Mouse (Mus musculus): ENCODE measurements around the gene Odf3b. TPM values are rescaled to one million over a fixed set of nuclear protein-coding genes. Genes with fewer than 3 reads are reported as not detected.

Odf3b gene
- polyA plus RNA-seq, 1 experiment = not detected

DNA sequence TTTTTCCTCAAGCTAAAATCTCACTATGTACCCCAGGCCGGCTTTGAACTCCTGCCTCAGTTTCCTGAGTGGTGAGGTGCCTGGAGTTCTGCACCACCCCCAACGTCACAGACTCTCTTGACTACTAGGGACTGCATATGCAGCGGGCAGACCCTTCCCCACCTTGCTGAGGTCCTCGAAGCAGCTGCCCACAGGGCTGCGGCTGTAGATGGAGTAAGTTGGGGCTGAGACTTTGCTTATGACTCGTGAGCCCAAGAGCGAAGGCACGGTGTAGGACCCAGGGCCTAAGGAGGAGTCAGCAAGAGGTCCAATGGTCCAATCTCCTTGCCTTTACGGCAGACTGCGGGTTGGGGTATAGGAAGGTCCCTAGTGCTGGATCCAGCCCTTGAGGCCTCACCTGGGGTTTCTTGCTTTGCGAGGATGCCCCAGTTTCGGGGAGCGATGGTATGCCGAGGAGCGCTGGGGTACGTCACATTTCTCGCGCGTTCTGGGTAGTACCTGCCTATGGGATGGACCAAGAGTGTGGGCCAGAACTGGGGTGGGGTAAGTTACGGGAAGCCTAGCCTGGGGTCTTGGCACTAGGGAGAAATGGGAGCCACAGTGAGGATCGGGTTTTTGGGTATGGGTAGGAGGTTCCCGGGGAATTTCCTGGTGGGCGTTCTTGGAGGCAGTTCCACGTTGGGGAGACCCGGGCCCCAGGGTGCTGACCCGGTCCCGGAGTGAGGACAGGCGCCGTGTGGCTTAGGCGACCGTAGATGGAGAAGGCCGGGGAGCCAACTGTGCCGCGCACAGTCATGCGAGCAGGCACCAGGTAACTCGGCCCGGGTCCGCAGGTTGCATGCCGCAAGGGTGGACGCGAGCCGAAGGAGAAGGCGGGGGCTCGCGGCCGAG is 899 bp downstream of the Odf3b start:
- H3K27ac ChIP-seq (ENCODE audit: insufficient read depth, low read length) = no peak overlapping the region
- peak overlapping the region; percentile 19; the same call in 1 of the 2 replicates for H3K4me3 ChIP-seq (ENCODE audit: insufficient read depth, low read length)
- H3K4me1 ChIP-seq (ENCODE audit: control insufficient read depth, insufficient read depth, low read length) = no peaks in the 10 kb centered on the region; the same call in 1 of the 2 replicates
- TF ChIP-seq POLR2A (IDR thresholded peaks at IDR 0.05; ENCODE audit: low read depth, low read length) = no peak
- no peak for TF ChIP-seq CTCF (IDR thresholded peaks at IDR 0.05; ENCODE audit: borderline replicate concordance, insufficient read depth, low read length)

DNA sequence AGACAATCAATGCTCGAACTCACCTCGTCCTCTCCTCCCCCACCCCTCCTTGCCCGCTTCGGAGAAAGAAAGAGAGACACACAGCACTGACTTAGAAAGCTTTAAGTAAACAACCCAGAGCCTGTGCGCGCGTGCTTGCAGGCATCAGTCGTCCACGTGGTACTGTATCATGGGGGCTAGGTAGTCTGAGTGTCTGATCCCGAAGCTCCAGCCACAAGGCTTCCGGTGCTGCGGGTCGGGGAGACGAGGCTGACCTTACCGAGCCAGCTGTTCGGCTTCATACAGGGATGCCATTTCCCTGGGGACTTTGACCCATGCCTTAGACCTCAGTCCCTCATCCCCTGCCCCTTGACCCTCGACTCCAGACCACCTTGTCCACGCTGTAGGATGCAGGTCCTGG is 1.7 kb downstream of the Odf3b start:
- no peak overlapping the region for H3K4me3 ChIP-seq (ENCODE audit: insufficient read depth, low read length)
- H3K4me1 ChIP-seq (ENCODE audit: control insufficient read depth, insufficient read depth, low read length) = no peaks in the 10 kb centered on the region; the same call in 1 of the 2 replicates
- TF ChIP-seq POLR2A (IDR thresholded peaks at IDR 0.05; ENCODE audit: low read depth, low read length) (no peak; the same call in 1 of the 2 replicates), CTCF (IDR thresholded peaks at IDR 0.05; ENCODE audit: borderline replicate concordance, insufficient read depth, low read length) (no peak)
- H3K27ac ChIP-seq (ENCODE audit: insufficient read depth, low read length) = no peak overlapping the region

DNA sequence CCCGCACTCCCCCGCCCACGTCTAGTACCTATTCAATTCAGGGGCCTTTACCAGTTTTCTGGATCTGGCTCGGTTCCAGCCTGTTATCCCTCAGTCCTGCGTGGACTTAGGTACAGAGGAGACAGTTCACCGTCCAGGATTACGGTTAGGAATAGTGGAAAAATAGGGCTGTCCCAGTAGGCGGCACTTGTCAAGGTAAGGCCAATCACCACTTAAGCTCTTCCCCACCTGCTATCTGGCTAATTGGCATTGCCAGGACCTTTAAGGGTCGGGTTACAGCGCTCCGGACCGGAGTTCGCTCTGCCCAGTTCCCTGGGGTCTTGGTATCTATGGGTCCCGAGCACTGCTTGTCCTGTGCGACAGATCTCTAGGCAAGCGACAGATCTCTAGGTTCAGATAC is 2.1 kb downstream of the Odf3b start, which contains the start of gene Tymp:
Tymp (minus strand) TSS at position 83 of the 400 bp plus-strand sequence.
- no peak within 1 kb of the TSS for H3K27ac ChIP-seq (ENCODE audit: insufficient read depth, low read length)
- no peaks in the 10 kb centered on the region; the same call in 1 of the 2 replicates for H3K4me1 ChIP-seq (ENCODE audit: control insufficient read depth, insufficient read depth, low read length)
- TF ChIP-seq CTCF (IDR thresholded peaks at IDR 0.05; ENCODE audit: borderline replicate concordance, insufficient read depth, low read length) (no peak), POLR2A (IDR thresholded peaks at IDR 0.05; ENCODE audit: low read depth, low read length) (no peak)
- H3K4me3 ChIP-seq (ENCODE audit: insufficient read depth, low read length) = no peak within 1 kb of the TSS

- no peak overlapping the region for H3K4me3 ChIP-seq (ENCODE audit: insufficient read depth, low read length)
- H3K27ac ChIP-seq (ENCODE audit: insufficient read depth, low read length) = no peak overlapping the region
- H3K4me1 ChIP-seq (ENCODE audit: control insufficient read depth, insufficient read depth, low read length) = no peaks in the 10 kb centered on the region; the same call in 1 of the 2 replicates
- TF ChIP-seq CTCF (IDR thresholded peaks at IDR 0.05; ENCODE audit: borderline replicate concordance, insufficient read depth, low read length) (no peak), POLR2A (IDR thresholded peaks at IDR 0.05; ENCODE audit: low read depth, low read length) (no peak)
Observed at GRCm38 (mm10) chr15:89376040-89376439, 3.0 kb downstream of the Odf3b start.

DNA sequence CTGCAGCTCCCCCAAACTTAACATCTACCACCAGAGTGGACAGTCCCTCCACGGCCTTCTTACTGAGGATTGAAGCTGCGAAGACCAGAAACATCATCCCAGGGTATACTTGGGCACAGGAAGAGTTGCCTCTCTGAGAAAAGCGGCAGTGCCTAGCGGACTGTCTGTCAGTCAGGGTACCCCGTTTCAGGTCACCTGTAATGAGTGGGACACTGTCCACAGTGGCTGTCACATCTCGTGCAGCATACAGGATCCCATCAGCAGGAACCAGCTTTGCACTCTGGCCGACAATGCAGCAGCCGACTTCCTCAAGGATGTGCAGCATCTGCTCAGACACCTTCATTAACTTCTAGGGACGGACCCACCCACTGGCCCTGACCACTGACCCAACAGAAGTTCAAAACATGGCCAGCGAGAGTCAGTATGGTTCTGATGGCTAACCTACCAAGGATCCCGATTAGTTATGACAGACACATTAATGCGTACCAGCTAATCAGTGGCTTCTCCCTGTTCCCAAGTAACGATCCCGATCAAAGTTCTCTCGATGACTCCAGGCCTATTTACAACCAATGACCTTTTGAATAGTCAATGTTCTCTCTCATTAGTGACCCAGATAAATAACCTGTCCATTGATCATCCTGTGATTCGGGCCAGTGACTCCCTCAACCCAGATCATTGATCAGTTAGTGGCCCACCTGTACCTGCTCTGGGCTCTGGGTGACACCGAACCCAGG is 4.1 kb downstream of the Odf3b start:
- Histone ChIP-seq H3K27ac (ENCODE audit: insufficient read depth, low read length) (no peak overlapping the region), H3K4me3 (ENCODE audit: insufficient read depth, low read length) (no peak overlapping the region), H3K4me1 (ENCODE audit: control insufficient read depth, insufficient read depth, low read length) (no peaks in the 10 kb centered on the region; the same call in 1 of the 2 replicates)
- no peak for TF ChIP-seq CTCF (IDR thresholded peaks at IDR 0.05; ENCODE audit: borderline replicate concordance, insufficient read depth, low read length)

- Histone ChIP-seq H3K4me3 (ENCODE audit: insufficient read depth, low read length) (peak overlapping the region; percentile 54), H3K4me1 (ENCODE audit: control insufficient read depth, insufficient read depth, low read length) (no peaks in the 10 kb centered on the region; the same call in 1 of the 2 replicates), H3K27ac (ENCODE audit: insufficient read depth, low read length) (no peak overlapping the region)
- no peak for TF ChIP-seq CTCF (IDR thresholded peaks at IDR 0.05; ENCODE audit: borderline replicate concordance, insufficient read depth, low read length)
Observed at GRCm38 (mm10) chr15:89374340-89374739, 4.7 kb downstream of the Odf3b start.

DNA sequence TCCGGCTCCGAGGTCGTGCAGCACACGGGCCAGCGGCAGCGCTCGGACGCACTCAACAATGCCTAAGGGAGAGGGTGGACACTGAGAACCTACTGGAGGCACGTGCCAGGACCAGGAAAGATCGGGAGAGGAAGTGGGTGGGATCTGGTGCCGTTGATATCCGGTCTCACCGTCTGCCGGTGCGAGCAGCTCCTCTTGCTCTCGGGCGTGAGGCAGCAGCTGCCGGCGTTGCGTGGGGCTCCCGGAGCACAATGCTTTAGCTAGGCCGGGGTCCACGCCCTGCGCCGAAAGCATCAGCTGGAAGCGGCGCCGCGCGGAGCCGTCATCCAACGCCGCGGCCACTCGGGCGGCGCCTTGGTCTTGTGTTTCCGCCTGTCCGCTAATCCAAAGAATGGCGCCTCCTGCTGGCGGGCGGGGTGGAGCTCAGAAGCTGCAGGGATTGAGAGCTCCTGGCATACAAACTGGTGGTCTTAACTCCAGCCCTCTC is 5.3 kb downstream of the Odf3b start, which contains the start of gene Sco2:
Sco2 (minus strand) TSS at position 85 of the 487 bp plus-strand sequence.
- Histone ChIP-seq H3K27ac (ENCODE audit: insufficient read depth, low read length) (peak within 1 kb of the TSS; percentile 91), H3K4me1 (ENCODE audit: control insufficient read depth, insufficient read depth, low read length) (no peaks in the 10 kb centered on the region; the same call in 1 of the 2 replicates), H3K4me3 (ENCODE audit: insufficient read depth, low read length) (peak within 1 kb of the TSS; percentile 54)
- TF ChIP-seq CTCF (IDR thresholded peaks at IDR 0.05; ENCODE audit: borderline replicate concordance, insufficient read depth, low read length) = peak; percentile 50; the same call in 1 of the 2 replicates
- peak; percentile 80 for TF ChIP-seq POLR2A (IDR thresholded peaks at IDR 0.05; ENCODE audit: low read depth, low read length)

DNA sequence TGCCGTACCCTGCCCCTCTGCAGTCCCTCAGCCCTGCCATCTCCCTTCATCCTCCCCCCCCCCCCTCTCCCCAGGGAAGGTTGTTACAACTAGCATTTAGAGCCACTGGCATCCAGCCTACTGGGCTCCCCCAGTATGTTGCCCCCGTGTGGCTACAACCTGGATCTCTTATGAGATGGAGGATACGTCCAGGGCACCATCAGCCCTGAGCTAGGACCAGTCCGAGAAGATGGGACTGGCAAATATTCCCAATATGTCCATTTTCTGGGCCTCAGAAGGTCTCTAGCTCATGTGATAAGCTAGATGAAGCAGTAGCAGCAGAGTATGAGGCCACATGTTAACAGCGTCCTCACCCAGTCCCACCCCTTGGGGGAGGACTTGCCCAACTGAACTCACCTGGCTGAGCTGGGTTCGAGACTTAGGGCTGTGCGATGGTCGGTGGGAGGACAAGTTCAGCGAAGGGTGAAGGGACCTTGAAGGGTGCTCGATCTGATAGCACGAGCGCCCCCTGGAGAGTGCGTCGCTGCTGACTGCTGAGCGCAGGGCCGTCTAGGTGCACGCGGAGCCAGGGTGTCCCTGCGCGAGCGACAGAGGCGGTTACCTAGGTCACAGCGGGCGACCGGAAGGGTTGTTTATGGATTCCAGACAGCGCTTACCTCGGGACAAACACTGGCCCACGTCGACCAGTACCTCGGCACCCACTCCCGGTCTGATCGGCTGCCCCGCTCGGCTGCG is 5.9 kb downstream of the Odf3b start:
- TF ChIP-seq POLR2A (IDR thresholded peaks at IDR 0.05; ENCODE audit: low read depth, low read length) = no peak; the same call in 1 of the 2 replicates
- TF ChIP-seq CTCF (IDR thresholded peaks at IDR 0.05; ENCODE audit: borderline replicate concordance, insufficient read depth, low read length) = peak; percentile 82

DNA sequence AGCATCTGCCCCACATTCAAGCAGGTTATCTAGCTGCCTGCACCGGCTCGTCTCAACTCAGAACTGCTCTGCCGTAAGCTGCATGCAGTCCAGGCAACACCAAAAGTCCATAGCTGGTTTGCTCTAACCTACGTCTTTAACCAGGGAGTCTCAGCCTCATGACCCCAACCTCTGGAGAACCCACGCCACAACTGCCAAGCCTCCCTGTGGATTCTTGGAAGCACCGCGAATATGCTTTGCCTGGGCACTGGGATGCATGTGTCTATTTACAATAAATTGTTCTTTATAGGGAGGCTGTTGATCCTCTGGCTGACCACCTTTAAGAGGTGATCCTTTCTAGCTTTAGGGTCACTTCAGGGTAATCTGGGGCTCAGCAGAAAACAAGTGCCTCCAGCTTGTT is 6.5 kb downstream of the Odf3b start:
- H3K27ac ChIP-seq (ENCODE audit: insufficient read depth, low read length) = no peak overlapping the region

More for the DNA sequence above, 5.9 kb downstream of the Odf3b start:
- Histone ChIP-seq H3K27ac (ENCODE audit: insufficient read depth, low read length) (peak overlapping the region; percentile 91), H3K4me3 (ENCODE audit: insufficient read depth, low read length) (peak overlapping the region; percentile 54), H3K4me1 (ENCODE audit: control insufficient read depth, insufficient read depth, low read length) (no peaks in the 10 kb centered on the region; the same call in 1 of the 2 replicates)

More for the DNA sequence above, 6.5 kb downstream of the Odf3b start:
- Histone ChIP-seq H3K4me3 (ENCODE audit: insufficient read depth, low read length) (peak overlapping the region; percentile 54), H3K4me1 (ENCODE audit: control insufficient read depth, insufficient read depth, low read length) (no peaks in the 10 kb centered on the region; the same call in 1 of the 2 replicates)
- TF ChIP-seq CTCF (IDR thresholded peaks at IDR 0.05; ENCODE audit: borderline replicate concordance, insufficient read depth, low read length) (no peak), POLR2A (IDR thresholded peaks at IDR 0.05; ENCODE audit: low read depth, low read length) (no peak)

Measured in embryonic fibroblast, embryonic 13.5 days (primary cell).